Mouse (Mus musculus): Measurements from ENCODE around the gene Mcpt9. TPM values are rescaled to one million over a fixed set of nuclear protein-coding genes. Genes with fewer than 3 reads are reported as not detected.
"Not testable (repeated sequence)": the region's sequence is repeated elsewhere in the genome, so short reads cannot be mapped to it uniquely, and the experiment has no call there.

Gene Mcpt9
- polyA plus RNA-seq (2014; fragmentation: Nextera tagmentation; extraction: Ambion mirVana) = not detected in 2 replicates

DNA sequence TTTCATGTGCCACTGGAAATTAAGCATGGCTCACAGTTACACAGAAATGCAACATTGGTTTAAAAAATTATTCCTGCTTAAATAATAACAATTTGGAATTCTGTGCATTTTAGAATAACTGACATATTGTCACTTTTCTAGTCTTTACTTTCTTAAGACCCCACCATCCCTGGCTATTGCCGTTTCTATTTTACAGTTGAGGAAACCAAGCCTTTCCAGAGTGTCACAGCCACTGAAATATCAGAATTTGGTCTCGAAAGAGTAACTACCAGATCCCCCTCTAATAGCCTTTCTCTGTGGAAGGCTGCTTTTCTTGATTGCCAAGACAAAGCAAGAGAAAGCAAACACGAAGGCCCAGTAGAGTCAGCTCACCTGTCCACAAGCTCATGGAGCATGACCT, at the start of gene Mcpt9:
Mcpt9 (minus strand) TSS at position 101 of the 400 bp plus-strand sequence.
- H3K27ac ChIP-seq (ENCODE audit: low read depth, low read length); H3K4me1 ChIP-seq (ENCODE audit: control insufficient read depth, insufficient read depth, low read length); H3K27me3 ChIP-seq (ENCODE audit: control insufficient read depth, insufficient read depth, low read length); DNase-seq (ENCODE audit: low spot score, missing footprints); H3K4me2 ChIP-seq; H3K4me3 ChIP-seq (ENCODE audit: low read depth, low read length); H3K9ac ChIP-seq (ENCODE audit: low read length); ATAC-seq (ENCODE audit: low FRiP score); H3K36me3 ChIP-seq (ENCODE audit: control insufficient read depth, insufficient read depth, low read length); H3K9me3 ChIP-seq (ENCODE audit: control insufficient read depth, low read length): not testable (repeated sequence)
- WGBS = 76% methylated on average over 3 of the region's 3 CpGs

DNA sequence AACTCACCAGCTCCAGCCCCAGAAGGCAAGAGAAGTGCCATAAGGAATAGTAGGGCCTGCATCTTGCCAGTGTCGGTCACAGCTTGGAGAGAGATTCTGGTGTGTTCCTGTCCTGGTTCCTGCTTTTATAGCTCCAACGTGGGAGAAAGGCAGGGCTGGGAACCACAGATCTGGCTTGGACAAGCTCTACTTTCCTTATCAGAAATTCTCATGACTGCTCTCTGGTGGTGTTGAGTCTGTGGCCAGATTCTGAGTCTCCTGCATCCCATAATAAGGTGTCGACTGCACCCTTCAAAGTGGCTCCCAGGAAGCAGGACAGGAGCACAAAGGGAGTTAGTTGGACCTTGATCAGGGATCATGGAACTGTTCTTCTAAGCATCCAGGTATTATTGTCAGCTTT, 31.9 kb upstream of the Mcpt9 start, which contains the start of gene Mcpt4:
Mcpt4 (minus strand) TSS at position 101 of the 400 bp plus-strand sequence.
- not testable (repeated sequence) for H3K9me3 ChIP-seq (ENCODE audit: control insufficient read depth, low read length); H3K27me3 ChIP-seq (ENCODE audit: control insufficient read depth, insufficient read depth, low read length); H3K36me3 ChIP-seq (ENCODE audit: control insufficient read depth, insufficient read depth, low read length); H3K4me3 ChIP-seq (ENCODE audit: low read depth, low read length); H3K4me1 ChIP-seq (ENCODE audit: control insufficient read depth, insufficient read depth, low read length); H3K9ac ChIP-seq (ENCODE audit: low read length); H3K4me2 ChIP-seq; ATAC-seq (ENCODE audit: low FRiP score); DNase-seq (ENCODE audit: low spot score, missing footprints); H3K27ac ChIP-seq (ENCODE audit: low read depth, low read length)
- WGBS = 86% methylated on average over 3 of the region's 3 CpGs

DNA sequence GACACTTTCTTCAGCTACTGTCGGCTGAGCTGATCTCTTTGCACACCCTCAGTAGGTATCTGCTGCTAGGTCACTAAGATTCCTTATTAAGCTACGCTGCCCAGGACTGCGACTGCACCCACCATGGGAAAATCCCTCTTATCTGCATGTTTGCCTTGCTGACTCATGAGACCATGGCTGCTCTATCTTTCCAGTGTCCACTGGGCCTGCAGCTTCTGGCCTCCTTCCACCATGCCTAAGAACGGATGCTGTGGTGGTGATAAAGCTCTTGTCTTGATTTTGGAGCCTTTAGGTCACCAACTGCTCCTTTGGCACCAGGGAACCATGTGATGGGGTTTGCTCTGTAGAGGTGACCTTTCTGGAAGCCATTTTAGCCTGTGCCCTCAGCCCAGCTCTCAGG, 27.4 kb upstream of the Mcpt9 start:
- 82% methylated on average over 4 of the region's 4 CpGs for WGBS
- Histone ChIP-seq H3K9me3 (ENCODE audit: control insufficient read depth, low read length) (no peaks in the 10 kb centered on the region), H3K9ac (ENCODE audit: low read length) (no peak overlapping the region), H3K27me3 (ENCODE audit: control insufficient read depth, insufficient read depth, low read length) (no peaks in the 10 kb centered on the region), H3K4me3 (ENCODE audit: low read depth, low read length) (no peak overlapping the region), H3K27ac (ENCODE audit: low read depth, low read length) (no peak overlapping the region), H3K4me2 (no peak overlapping the region), H3K4me1 (ENCODE audit: control insufficient read depth, insufficient read depth, low read length) (no peaks in the 10 kb centered on the region), H3K36me3 (ENCODE audit: control insufficient read depth, insufficient read depth, low read length) (no peaks in the 10 kb centered on the region)
- DNase-seq (ENCODE audit: low spot score, missing footprints) = no peak
- no peak for ATAC-seq (ENCODE audit: low FRiP score)

DNA sequence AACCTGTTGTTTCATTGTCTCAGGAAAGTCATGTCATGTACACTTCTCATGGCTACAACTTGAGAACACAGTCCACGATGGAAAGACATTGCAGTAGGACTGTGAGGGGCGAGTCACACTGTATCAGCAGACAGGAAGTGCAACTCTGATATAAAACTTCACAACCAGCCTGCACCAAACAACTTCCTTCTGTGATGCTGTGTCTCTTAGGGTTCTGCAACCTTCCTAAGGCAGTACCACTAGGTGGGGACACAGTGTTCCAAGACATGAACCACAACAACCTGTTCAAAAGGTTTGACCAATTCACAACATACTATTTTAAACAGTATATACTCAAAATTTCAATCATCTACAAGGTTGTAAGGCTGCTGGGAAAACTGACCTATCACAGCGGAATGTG, 25.1 kb upstream of the Mcpt9 start:
- DNase-seq (ENCODE audit: low spot score, missing footprints) (no peak), ATAC-seq (ENCODE audit: low FRiP score) (no peak)

DNA sequence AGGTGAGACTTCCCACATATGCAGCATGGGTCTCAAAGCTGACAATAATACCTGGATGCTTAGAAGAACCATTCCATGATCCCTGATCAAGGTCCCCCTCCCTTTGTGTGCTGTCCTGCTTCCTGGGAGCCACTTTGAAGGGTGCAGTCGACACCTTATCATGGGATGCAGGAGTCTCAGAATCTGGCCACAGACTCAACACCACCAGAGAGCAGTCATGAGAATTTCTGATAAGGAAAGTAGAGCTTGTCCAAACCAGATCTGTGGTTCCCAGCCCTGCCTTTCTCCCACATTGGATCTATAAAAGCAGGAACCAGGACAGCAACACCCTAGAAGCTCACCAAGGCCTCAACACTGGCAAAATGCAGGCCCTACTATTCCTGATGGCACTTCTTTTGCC, 11.5 kb upstream of the Mcpt9 start, which contains the start of gene Mcpt2:
Mcpt2 (plus strand) TSS at position 250 of the 400 bp plus-strand sequence.
- WGBS = 73% methylated on average over 1 of the region's 1 CpGs
- not testable (repeated sequence) for ATAC-seq (ENCODE audit: low FRiP score); H3K36me3 ChIP-seq (ENCODE audit: control insufficient read depth, insufficient read depth, low read length); H3K9me3 ChIP-seq (ENCODE audit: control insufficient read depth, low read length); H3K4me2 ChIP-seq; H3K9ac ChIP-seq (ENCODE audit: low read length); H3K27ac ChIP-seq (ENCODE audit: low read depth, low read length); H3K4me1 ChIP-seq (ENCODE audit: control insufficient read depth, insufficient read depth, low read length); H3K27me3 ChIP-seq (ENCODE audit: control insufficient read depth, insufficient read depth, low read length); H3K4me3 ChIP-seq (ENCODE audit: low read depth, low read length); DNase-seq (ENCODE audit: low spot score, missing footprints)

More for the DNA sequence above, 25.1 kb upstream of the Mcpt9 start:
- H3K9me3 ChIP-seq (ENCODE audit: control insufficient read depth, low read length) = no peaks in the 10 kb centered on the region
- no peaks in the 10 kb centered on the region for H3K4me1 ChIP-seq (ENCODE audit: control insufficient read depth, insufficient read depth, low read length)
- H3K4me3 ChIP-seq (ENCODE audit: low read depth, low read length) = no peak overlapping the region
- WGBS = 91% methylated on average over 3 of the region's 3 CpGs
- H3K27ac ChIP-seq (ENCODE audit: low read depth, low read length) = no peak overlapping the region
- H3K36me3 ChIP-seq (ENCODE audit: control insufficient read depth, insufficient read depth, low read length) = no peaks in the 10 kb centered on the region
- no peak overlapping the region for H3K4me2 ChIP-seq
- H3K27me3 ChIP-seq (ENCODE audit: control insufficient read depth, insufficient read depth, low read length) = no peaks in the 10 kb centered on the region
- no peak overlapping the region for H3K9ac ChIP-seq (ENCODE audit: low read length)

DNA sequence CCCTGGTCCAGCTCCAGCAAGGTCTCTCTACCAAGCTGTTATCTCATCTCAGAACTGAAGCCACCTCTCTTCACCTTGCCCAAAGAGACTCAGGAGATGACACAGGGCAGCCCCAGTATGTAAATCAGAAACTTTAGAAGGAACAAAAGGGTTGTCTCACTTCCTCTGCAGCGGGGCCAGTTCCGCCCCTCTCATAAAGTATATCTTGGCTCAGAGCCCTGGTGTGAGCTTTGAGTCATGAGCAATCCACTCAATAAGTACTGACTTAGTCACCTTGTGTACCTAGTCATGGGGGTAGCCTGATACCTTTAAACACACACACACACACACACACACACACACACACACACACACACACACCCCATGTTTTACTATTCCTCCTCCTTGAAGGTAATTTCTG, 4.1 kb upstream of the Mcpt9 start:
- H3K27me3 ChIP-seq (ENCODE audit: control insufficient read depth, insufficient read depth, low read length) = no peaks in the 10 kb centered on the region
- H3K4me2 ChIP-seq = no peak overlapping the region
- no peak for ATAC-seq (ENCODE audit: low FRiP score)
- no peak overlapping the region for H3K9ac ChIP-seq (ENCODE audit: low read length)
- H3K9me3 ChIP-seq (ENCODE audit: control insufficient read depth, low read length) = no peaks in the 10 kb centered on the region
- no peaks in the 10 kb centered on the region for H3K36me3 ChIP-seq (ENCODE audit: control insufficient read depth, insufficient read depth, low read length)
- no peak overlapping the region for H3K4me3 ChIP-seq (ENCODE audit: low read depth, low read length)
- H3K27ac ChIP-seq (ENCODE audit: low read depth, low read length) = no peak overlapping the region
- 93% methylated on average over 2 of the region's 2 CpGs for WGBS
- no peak for DNase-seq (ENCODE audit: low spot score, missing footprints)
- no peaks in the 10 kb centered on the region for H3K4me1 ChIP-seq (ENCODE audit: control insufficient read depth, insufficient read depth, low read length)

DNA sequence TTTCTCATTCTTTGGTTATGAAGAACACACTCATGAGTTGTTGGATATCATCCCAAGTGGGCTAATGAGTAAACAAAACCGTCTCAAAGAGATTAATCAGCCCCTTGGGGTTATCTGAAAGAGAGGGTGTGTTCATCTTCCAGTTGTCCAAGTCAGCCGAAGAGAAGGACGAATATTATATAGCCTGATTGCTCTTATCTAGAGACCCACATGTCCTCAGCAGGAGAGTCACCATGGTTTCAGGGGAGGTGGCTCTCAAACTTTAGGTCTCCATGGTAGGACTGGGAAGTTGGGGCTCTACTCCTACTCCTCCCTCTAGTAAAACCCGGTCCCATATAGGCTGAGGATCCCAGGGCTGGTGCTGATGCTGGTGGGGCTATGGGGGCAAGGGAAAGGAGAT, 9.0 kb downstream of the Mcpt9 start:
- not testable (repeated sequence) for H3K4me1 ChIP-seq (ENCODE audit: control insufficient read depth, insufficient read depth, low read length); H3K27ac ChIP-seq (ENCODE audit: low read depth, low read length); H3K4me3 ChIP-seq (ENCODE audit: low read depth, low read length); DNase-seq (ENCODE audit: low spot score, missing footprints); ATAC-seq (ENCODE audit: low FRiP score); H3K9ac ChIP-seq (ENCODE audit: low read length); H3K36me3 ChIP-seq (ENCODE audit: control insufficient read depth, insufficient read depth, low read length); H3K9me3 ChIP-seq (ENCODE audit: control insufficient read depth, low read length); H3K4me2 ChIP-seq; H3K27me3 ChIP-seq (ENCODE audit: control insufficient read depth, insufficient read depth, low read length)
- WGBS = 79% methylated on average over 3 of the region's 4 CpGs

DNA sequence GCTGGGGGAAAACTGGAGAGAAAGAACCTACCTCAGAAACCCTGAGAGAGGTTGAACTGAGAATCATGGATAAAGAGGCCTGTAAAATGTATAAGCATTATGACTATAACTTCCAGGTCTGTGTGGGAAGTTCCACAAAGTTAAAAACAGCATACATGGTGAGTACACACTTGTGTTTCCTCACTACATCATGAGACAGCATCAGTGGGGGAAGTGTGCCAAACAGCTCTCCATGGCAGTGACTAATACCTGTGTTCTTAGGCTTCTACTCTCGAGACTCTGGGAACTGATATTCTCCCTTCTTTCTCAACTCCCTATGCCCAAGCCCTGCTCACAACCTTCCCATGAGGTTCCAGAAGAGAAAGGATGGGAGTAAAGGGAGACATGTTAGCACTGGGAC, 10.8 kb downstream of the Mcpt9 start:
- Histone ChIP-seq H3K27me3 (ENCODE audit: control insufficient read depth, insufficient read depth, low read length) (no peaks in the 10 kb centered on the region), H3K9ac (ENCODE audit: low read length) (no peak overlapping the region), H3K9me3 (ENCODE audit: control insufficient read depth, low read length) (no peaks in the 10 kb centered on the region), H3K4me2 (no peak overlapping the region), H3K27ac (ENCODE audit: low read depth, low read length) (no peak overlapping the region), H3K4me3 (ENCODE audit: low read depth, low read length) (no peak overlapping the region), H3K4me1 (ENCODE audit: control insufficient read depth, insufficient read depth, low read length) (no peaks in the 10 kb centered on the region), H3K36me3 (ENCODE audit: control insufficient read depth, insufficient read depth, low read length) (no peaks in the 10 kb centered on the region)
- WGBS = 73% methylated on average over 1 of the region's 1 CpGs
- no peak for ATAC-seq (ENCODE audit: low FRiP score)
- DNase-seq (ENCODE audit: low spot score, missing footprints) = no peak

DNA sequence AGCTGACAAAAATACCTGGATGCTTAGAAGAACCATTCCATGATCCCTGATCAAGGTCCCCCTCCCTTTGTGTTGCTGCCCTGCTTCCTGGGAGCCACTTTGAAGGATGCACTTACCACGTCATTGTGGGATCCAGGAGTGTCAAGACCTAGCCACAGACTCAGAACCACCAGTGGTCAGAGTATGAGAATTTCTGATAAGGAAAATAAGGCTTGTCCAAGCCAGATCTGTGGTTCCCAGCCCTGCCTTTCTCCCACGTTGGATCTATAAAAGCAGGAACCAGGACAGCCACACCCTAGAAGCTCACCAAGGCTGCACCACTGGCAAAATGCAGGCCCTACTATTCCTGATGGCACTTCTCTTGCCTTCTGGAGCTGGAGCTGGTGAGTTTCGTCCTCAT, 12.6 kb downstream of the Mcpt9 start, which contains the start of gene Mcpt1:
Mcpt1 (plus strand) TSS at position 301 of the 400 bp plus-strand sequence.
- 83% methylated on average over 3 of the region's 3 CpGs for WGBS
- H3K4me1 ChIP-seq (ENCODE audit: control insufficient read depth, insufficient read depth, low read length) = not testable (repeated sequence)

More for the DNA sequence above, 12.6 kb downstream of the Mcpt9 start, which contains the start of gene Mcpt1:
- H3K9me3 ChIP-seq (ENCODE audit: control insufficient read depth, low read length); H3K27me3 ChIP-seq (ENCODE audit: control insufficient read depth, insufficient read depth, low read length); H3K4me3 ChIP-seq (ENCODE audit: low read depth, low read length); H3K9ac ChIP-seq (ENCODE audit: low read length); H3K4me2 ChIP-seq; H3K27ac ChIP-seq (ENCODE audit: low read depth, low read length); H3K36me3 ChIP-seq (ENCODE audit: control insufficient read depth, insufficient read depth, low read length); DNase-seq (ENCODE audit: low spot score, missing footprints); ATAC-seq (ENCODE audit: low FRiP score): not testable (repeated sequence)

Measured in midbrain, embryonic 11.5 days (tissue).